Mouse (Mus musculus): Measurements from ENCODE around the gene Dnaaf2.

GRCm38 (mm10) chr12:69156436-69156835, 41.8 kb downstream of the Dnaaf2 start:
- no peak for TF ChIP-seq POLR2A (IDR thresholded peaks at IDR 0.05; ENCODE audit: extremely low read depth, insufficient read depth, low read length)
- TF ChIP-seq CTCF (IDR thresholded peaks at IDR 0.05; ENCODE audit: extremely low read depth, insufficient read depth, low read length) = no peak
